Mouse (Mus musculus): Measurements from ENCODE around the gene Pla2g2c. TPM values are rescaled to one million over a fixed set of nuclear protein-coding genes. Genes with fewer than 3 reads are reported as not detected.

Gene Pla2g2c
- 0.64 and 0.80 TPM in 2 replicates for polyA plus RNA-seq (2016; fragmentation: Nextera tagmentation; extraction: Ambion mirVana)

- peak within 1 kb of the TSS; percentile 87 for H3K27ac ChIP-seq
- WGBS, result 55% methylated on average over 18 of the region's 18 CpGs
- no peaks in the 10 kb centered on the region for H3K36me3 ChIP-seq
- H3K4me1 ChIP-seq, result peaks cover 37% of the 10 kb centered on the region
- H3K27me3 ChIP-seq (ENCODE audit: low read depth, poor library complexity, severe bottlenecking), result peaks cover 2% of the 10 kb centered on the region; the same call in 1 of the 2 replicates
- H3K9me3 ChIP-seq (replicated peaks), result no peaks in the 10 kb centered on the region
- no peak for DNase-seq (ENCODE audit: low spot score)
- peak within 1 kb of the TSS; percentile 50 for H3K4me3 ChIP-seq
Measured at GRCm38 (mm10) chr4:138724354-138725126, at the start of gene Pla2g2c. Pla2g2c (plus strand) TSS chr4:138724792.

- no peaks in the 10 kb centered on the region for H3K9me3 ChIP-seq (replicated peaks)
- peaks cover 13% of the 10 kb centered on the region; the same call in 1 of the 2 replicates for H3K27me3 ChIP-seq (ENCODE audit: low read depth, poor library complexity, severe bottlenecking)
- WGBS, result 14% methylated on average over 16 of the region's 16 CpGs
- no peaks in the 10 kb centered on the region for H3K36me3 ChIP-seq
- no peak overlapping the region for H3K27ac ChIP-seq
- H3K4me3 ChIP-seq, result no peak overlapping the region
- DNase-seq (ENCODE audit: low spot score), result peak; percentile 78
- 0 out of 2 replicates have a peak, but pooled peaks cover 4% of the 10 kb centered on the region for H3K4me1 ChIP-seq
Measured at GRCm38 (mm10) chr4:138676480-138676879, 48.1 kb upstream of the Pla2g2c start.

GRCm38 (mm10) chr4:138677579-138677978 is 47.0 kb upstream of the Pla2g2c start:
- WGBS, result 22% methylated on average over 16 of the region's 16 CpGs
- Histone ChIP-seq H3K27ac (no peak overlapping the region), H3K36me3 (no peaks in the 10 kb centered on the region), H3K4me3 (no peak overlapping the region), H3K4me1 (0 out of 2 replicates have a peak, but pooled peaks cover 4% of the 10 kb centered on the region), H3K27me3 (ENCODE audit: low read depth, poor library complexity, severe bottlenecking) (peaks cover 13% of the 10 kb centered on the region; the same call in 1 of the 2 replicates), H3K9me3 (replicated peaks) (no peaks in the 10 kb centered on the region)
- DNase-seq (ENCODE audit: low spot score), result peak; percentile 57

GRCm38 (mm10) chr4:138680124-138680523 is 44.5 kb upstream of the Pla2g2c start:
- Histone ChIP-seq H3K36me3 (no peaks in the 10 kb centered on the region), H3K9me3 (replicated peaks) (no peaks in the 10 kb centered on the region), H3K4me3 (no peak overlapping the region), H3K4me1 (peaks cover 8% of the 10 kb centered on the region; the same call in 1 of the 2 replicates), H3K27me3 (ENCODE audit: low read depth, poor library complexity, severe bottlenecking) (peaks cover 20% of the 10 kb centered on the region; the same call in 1 of the 2 replicates), H3K27ac (no peak overlapping the region)
- DNase-seq (ENCODE audit: low spot score), result no peak
- 76% methylated on average over 4 of the region's 4 CpGs for WGBS

- no peak for DNase-seq (ENCODE audit: low spot score)
- Histone ChIP-seq H3K4me3 (no peak overlapping the region), H3K27me3 (ENCODE audit: low read depth, poor library complexity, severe bottlenecking) (peaks cover 40% of the 10 kb centered on the region), H3K36me3 (no peaks in the 10 kb centered on the region), H3K27ac (no peak overlapping the region), H3K4me1 (peaks cover 5% of the 10 kb centered on the region; the same call in 1 of the 2 replicates), H3K9me3 (replicated peaks) (no peaks in the 10 kb centered on the region)
- 78% methylated on average over 2 of the region's 2 CpGs for WGBS
Measured at GRCm38 (mm10) chr4:138682760-138683159, 41.8 kb upstream of the Pla2g2c start.

- peaks cover 60% of the 10 kb centered on the region for H3K27me3 ChIP-seq (ENCODE audit: low read depth, poor library complexity, severe bottlenecking)
- peaks cover 8% of the 10 kb centered on the region; the same call in 1 of the 2 replicates for H3K4me1 ChIP-seq
- DNase-seq (ENCODE audit: low spot score), result no peak
- H3K9me3 ChIP-seq (replicated peaks), result no peaks in the 10 kb centered on the region
- WGBS, result 75% methylated on average over 6 of the region's 6 CpGs
- no peak overlapping the region for H3K27ac ChIP-seq
- H3K4me3 ChIP-seq, result no peak overlapping the region
- no peaks in the 10 kb centered on the region for H3K36me3 ChIP-seq
Measured at GRCm38 (mm10) chr4:138685813-138686212, 38.8 kb upstream of the Pla2g2c start.

- peaks cover 92% of the 10 kb centered on the region for H3K27me3 ChIP-seq (ENCODE audit: low read depth, poor library complexity, severe bottlenecking)
- 13% methylated on average over 3 of the region's 3 CpGs for WGBS
Measured at GRCm38 (mm10) chr4:138689094-138689512, 35.5 kb upstream of the Pla2g2c start.

GRCm38 (mm10) chr4:138690561-138690960 is 34.0 kb upstream of the Pla2g2c start:
- H3K4me1 ChIP-seq, result peaks cover 4% of the 10 kb centered on the region; the same call in 1 of the 2 replicates
- H3K4me3 ChIP-seq, result no peak overlapping the region
- H3K27me3 ChIP-seq (ENCODE audit: low read depth, poor library complexity, severe bottlenecking), result peaks cover 93% of the 10 kb centered on the region
- H3K9me3 ChIP-seq (replicated peaks), result no peaks in the 10 kb centered on the region
- no peak overlapping the region for H3K27ac ChIP-seq
- no peak for DNase-seq (ENCODE audit: low spot score)
- no peaks in the 10 kb centered on the region for H3K36me3 ChIP-seq
- WGBS, result 5% methylated on average over 4 of the region's 4 CpGs

More at GRCm38 (mm10) chr4:138689094-138689512, 35.5 kb upstream of the Pla2g2c start:
- Histone ChIP-seq H3K36me3 (no peaks in the 10 kb centered on the region), H3K9me3 (replicated peaks) (no peaks in the 10 kb centered on the region), H3K4me3 (no peak overlapping the region), H3K27ac (no peak overlapping the region), H3K4me1 (peaks cover 8% of the 10 kb centered on the region)
- no peak for DNase-seq (ENCODE audit: low spot score)

- H3K9me3 ChIP-seq (replicated peaks), result no peaks in the 10 kb centered on the region
- H3K36me3 ChIP-seq, result no peaks in the 10 kb centered on the region
- 9% methylated on average over 19 of the region's 19 CpGs for WGBS
- DNase-seq (ENCODE audit: low spot score), result no peak
- H3K27me3 ChIP-seq (ENCODE audit: low read depth, poor library complexity, severe bottlenecking), result peaks cover 94% of the 10 kb centered on the region
- H3K27ac ChIP-seq, result no peak overlapping the region
- peaks cover 4% of the 10 kb centered on the region; the same call in 1 of the 2 replicates for H3K4me1 ChIP-seq
- H3K4me3 ChIP-seq, result no peak overlapping the region
Measured at GRCm38 (mm10) chr4:138691443-138692181, 33.0 kb upstream of the Pla2g2c start.

- Histone ChIP-seq H3K9me3 (replicated peaks) (no peaks in the 10 kb centered on the region), H3K27ac (no peak overlapping the region), H3K36me3 (no peaks in the 10 kb centered on the region), H3K27me3 (ENCODE audit: low read depth, poor library complexity, severe bottlenecking) (peaks cover 92% of the 10 kb centered on the region), H3K4me3 (no peak overlapping the region), H3K4me1 (peaks cover 7% of the 10 kb centered on the region; the same call in 1 of the 2 replicates)
- 63% methylated on average over 12 of the region's 12 CpGs for WGBS
- no peak for DNase-seq (ENCODE audit: low spot score)
Measured at GRCm38 (mm10) chr4:138693043-138693692, 31.4 kb upstream of the Pla2g2c start.

GRCm38 (mm10) chr4:138696720-138697119 is 27.9 kb upstream of the Pla2g2c start:
- no peak overlapping the region for H3K27ac ChIP-seq
- H3K4me1 ChIP-seq, result peaks cover 3% of the 10 kb centered on the region; the same call in 1 of the 2 replicates
- 23% methylated on average over 7 of the region's 7 CpGs for WGBS
- no peak overlapping the region for H3K4me3 ChIP-seq
- H3K27me3 ChIP-seq (ENCODE audit: low read depth, poor library complexity, severe bottlenecking), result peaks cover 59% of the 10 kb centered on the region
- DNase-seq (ENCODE audit: low spot score), result no peak
- no peaks in the 10 kb centered on the region for H3K36me3 ChIP-seq
- H3K9me3 ChIP-seq (replicated peaks), result no peaks in the 10 kb centered on the region

GRCm38 (mm10) chr4:138697166-138697860 is 27.3 kb upstream of the Pla2g2c start:
- Histone ChIP-seq H3K4me3 (no peak overlapping the region), H3K4me1 (peaks cover 3% of the 10 kb centered on the region; the same call in 1 of the 2 replicates), H3K36me3 (no peaks in the 10 kb centered on the region), H3K27me3 (ENCODE audit: low read depth, poor library complexity, severe bottlenecking) (peaks cover 53% of the 10 kb centered on the region), H3K9me3 (replicated peaks) (no peaks in the 10 kb centered on the region), H3K27ac (no peak overlapping the region)
- WGBS, result 52% methylated on average over 9 of the region's 10 CpGs
- DNase-seq (ENCODE audit: low spot score), result no peak

Measured in limb, embryonic 10.5 days (tissue).